Mouse (Mus musculus) embryonic fibroblast, embryonic 13.5 days (primary cell): ENCODE results near the gene Ipo13.

Experiments
- CTCF ChIP-seq: IDR thresholded peaks from 2 replicates; pipeline ENCODE4 v1.5.1; 2011; ENCODE audit warnings: mild to moderate bottlenecking, control low read depth, low read length, moderate library complexity, borderline replicate concordance; ENCODE audit not compliant: insufficient read depth
- POLR2A ChIP-seq: IDR thresholded peaks from 2 replicates; pipeline ENCODE4 v1.6.1; 2011; ENCODE audit warnings: low read depth, mild to moderate bottlenecking, control low read depth, low read length, moderate library complexity

DNA sequence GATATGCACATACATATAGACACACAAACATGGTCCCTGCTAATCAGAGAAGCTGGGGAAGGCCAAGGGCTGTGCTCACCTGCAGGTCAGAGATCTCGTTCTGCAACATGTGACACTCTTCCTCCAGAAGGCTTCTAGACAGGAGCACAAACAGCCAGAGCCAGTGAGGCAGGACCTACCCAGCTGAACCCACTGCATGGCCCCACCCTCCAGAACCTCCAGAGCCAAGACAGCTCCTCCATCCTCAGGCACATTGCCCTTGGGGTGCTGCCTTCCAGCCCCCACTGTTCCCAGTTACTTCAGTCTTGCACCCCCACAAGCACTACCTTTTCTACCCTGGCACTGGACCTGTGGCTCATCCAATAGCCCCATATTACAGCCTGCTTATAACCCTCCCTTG, 44.4 kb downstream of the Ipo13 start:
- TF ChIP-seq CTCF (no peak), POLR2A (no peak)
